Mouse (Mus musculus) right cerebral cortex, postnatal 10 days (tissue): ENCODE data around the gene Gm10338.
A peak's percentile ranks its signal among the peaks of the same experiment; 100 is the strongest.
"Not testable (repeated sequence)": the region's sequence is repeated elsewhere in the genome, so short reads cannot be mapped to it uniquely, and the experiment has no call there.

Experiments used
- DNase-seq, 2 experiments: peaks; one replicate each; pipeline ENCODE4 v3.0.0; 2021; ENCODE audit warnings: low spot score in 2 of 2

The Gm10338 gene

DNA sequence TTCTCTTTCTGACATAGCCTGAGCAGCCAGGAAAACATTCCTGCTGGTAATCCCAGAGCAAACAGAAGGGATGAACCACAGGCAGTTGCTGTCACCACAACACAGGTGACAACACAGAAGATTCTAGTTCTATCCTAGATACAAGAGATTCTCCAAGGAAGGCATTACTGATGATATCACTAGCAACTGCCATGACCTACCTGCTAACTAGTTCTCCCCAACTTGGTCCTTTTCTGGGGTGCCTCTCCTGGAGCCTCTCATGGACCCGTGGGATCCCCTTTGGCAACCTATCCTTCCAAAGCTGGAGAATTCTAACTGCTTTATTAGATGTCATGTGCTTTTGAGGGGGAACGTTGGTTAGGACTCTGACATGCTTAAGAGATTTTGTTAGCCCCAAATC is at the start of gene Gm10338:
Gm10338 (minus strand) TSS at position 101 of the 400 bp plus-strand sequence.
- DNase-seq: not testable (repeated sequence)

DNA sequence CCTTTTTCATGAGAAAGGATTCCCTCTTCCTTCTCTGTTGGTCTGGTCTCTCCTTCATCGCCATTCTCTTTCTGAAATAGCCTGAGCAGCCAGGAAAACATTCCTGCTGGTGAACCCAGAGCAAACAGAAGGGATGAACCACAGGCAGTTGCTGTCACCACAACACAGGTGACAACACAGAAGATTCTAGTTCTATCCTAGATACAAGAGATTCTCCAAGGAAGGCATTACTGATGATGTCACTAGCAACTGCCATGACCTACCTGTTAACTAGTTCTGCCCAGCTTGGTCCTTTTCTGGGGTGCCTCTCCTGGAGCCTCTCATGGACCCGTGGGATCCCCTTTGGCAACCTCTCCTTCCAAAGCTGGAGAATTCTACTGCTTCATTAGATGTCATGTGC is 48.5 kb upstream of the Gm10338 start, which contains the start of gene Gm10128:
Gm10128 (minus strand) TSS at position 101 of the 400 bp plus-strand sequence.
- not testable (repeated sequence) for DNase-seq

DNA sequence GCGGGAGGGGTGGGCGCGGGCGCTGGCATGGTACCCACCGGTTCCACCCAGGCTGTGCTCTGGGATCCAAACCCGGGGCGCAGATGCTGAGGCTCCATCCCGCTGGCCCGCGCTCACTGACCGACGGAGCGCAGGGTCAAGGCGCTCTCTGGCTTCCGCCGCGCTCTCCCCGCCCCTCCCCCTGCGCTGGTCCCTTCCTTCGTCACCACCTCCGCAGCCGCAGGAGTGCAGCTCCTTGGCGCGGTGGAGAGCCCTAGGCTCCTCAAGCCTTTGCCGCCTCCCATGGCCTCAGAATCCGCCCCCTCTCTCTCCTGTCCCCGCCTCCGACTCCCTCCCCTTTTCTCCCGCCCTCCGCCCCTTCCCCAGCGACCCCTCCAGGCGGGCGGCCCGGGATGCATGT is 27.0 kb downstream of the Gm10338 start, which contains the start of gene Gm3558:
Gm3558 (minus strand) TSS at position 185 of the 400 bp plus-strand sequence.
- peak; percentile 11 to 17 for DNase-seq

DNA sequence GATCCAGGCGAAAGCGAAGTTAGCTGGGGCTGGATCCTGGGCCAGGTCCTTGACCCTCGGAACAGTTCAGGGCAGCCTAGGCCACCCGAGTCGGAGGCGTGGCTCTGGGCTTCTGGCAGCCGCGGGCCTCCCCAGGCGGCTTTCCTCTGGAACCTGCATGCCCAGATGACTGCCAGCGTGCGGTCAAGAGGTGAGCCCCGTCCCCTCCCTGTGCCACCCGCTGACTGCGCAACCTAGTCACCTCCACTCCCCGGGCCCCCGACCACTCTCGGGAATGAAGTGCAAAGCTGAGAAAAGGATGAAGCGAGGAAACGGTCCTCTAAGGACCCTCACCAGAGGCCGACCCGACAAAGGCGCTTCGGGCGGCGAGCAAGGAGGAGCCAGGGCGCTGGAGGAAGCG is 27.5 kb downstream of the Gm10338 start:
- DNase-seq: peak in 1 of 2 experiments; percentile 13

DNA sequence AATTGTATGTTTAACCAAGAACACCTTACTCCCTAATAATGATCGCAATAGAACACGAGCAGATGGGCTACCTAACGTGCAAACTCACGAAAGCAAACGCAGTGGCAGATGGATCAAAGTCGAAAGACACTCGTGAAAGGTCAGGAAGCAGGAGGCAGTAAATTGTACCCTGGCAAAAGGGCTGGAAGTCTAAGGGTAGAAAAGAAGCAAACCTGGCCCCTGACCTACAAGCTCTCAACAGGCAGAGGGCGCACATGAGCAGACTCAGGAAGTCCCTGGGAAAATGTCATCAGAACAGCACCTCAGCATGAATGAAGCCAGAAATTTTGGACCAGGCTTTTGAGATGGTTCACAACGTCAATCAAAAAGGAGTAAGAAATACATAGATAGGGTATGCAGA is 28.1 kb downstream of the Gm10338 start:
- peak; percentile 26 to 30 for DNase-seq
